Mouse (Mus musculus) Patski (cell line): ENCODE results near the gene Twf2. TPM values are rescaled to one million over a fixed set of nuclear protein-coding genes. Genes with fewer than 3 reads are reported as not detected.

Experiments
- ATAC-seq: fragments of 100-300 bp; one replicate; pipeline ENCODE4 v1.8.0; 2021
- CTCF ChIA-PET: fragments of 350-600 bp; sonication (Branson Sonifier 250); formaldehyde crosslinking; loops from one replicate; lab custom pipeline; 2022; ENCODE audit warnings: inconsistent platforms; lab: Charles Lee
- POLR2A ChIA-PET: fragments of 350-600 bp; sonication (Branson Sonifier 250); formaldehyde crosslinking; loops from one replicate; lab custom pipeline; 2022; ENCODE audit warnings: antibody characterized with exemption, inconsistent platforms; lab: Charles Lee
- DNase-seq: peaks from one replicate; pipeline ENCODE4 v3.0.0-alpha.2; 2011; ENCODE audit warnings: low read depth, low spot score
- H3K27me3 ChIP-seq: fragments of 371-371 bp; one replicate; pipeline ENCODE4 v1.5.1; 2021
- CTCF ChIP-seq: fragments of 100-300 bp; IDR thresholded peaks from one replicate; pipeline ENCODE4 v1.5.1; 2021
- in situ Hi-C: fragments of 300-500 bp; cut with MboI; formaldehyde crosslinking; loops from 3 replicates; pipeline ENCODE4 v1.11.1; 2018; ENCODE audit warnings: low pct_unique_long_range_greater_than_20kb, mixed read lengths
- polyA plus RNA-seq: library from polyadenylated mRNA; unstranded; gene quantifications from one replicate; pipeline ENCODE4 v1.2.3, GENCODE M21; 2021

Twf2 gene
- polyA plus RNA-seq, 1 experiment from 2014 or later = 30.7 TPM

- POLR2A ChIA-PET = interaction anchor here (0.7 to 0.8 kb wide), 2 partner anchors 21 to 55 kb away, joined by 4 read pairs; no protein-coding TSS in a partner anchor
- in situ Hi-C loops = no loop called here
- CTCF ChIA-PET = interaction anchor here (2.1 to 4.8 kb wide), 2 partner anchors 9 kb away, joined by 6 to 26 read pairs; no protein-coding TSS in a partner anchor
Measured at GRCm38 (mm10) chr9:106220894-106221523, 18.1 kb downstream of the Twf2 start.

GRCm38 (mm10) chr9:106222261-106222851, 19.4 kb downstream of the Twf2 start, which contains the start of gene Tlr9:
Gene Tlr9, plus strand, starts transcription at chr9:106222598.
- DNase-seq = no peak
- CTCF ChIA-PET = interaction anchor here (2.1 to 4.8 kb wide), 2 partner anchors 8 to 10 kb away, joined by 6 to 26 read pairs; no protein-coding TSS in a partner anchor
- POLR2A ChIA-PET = no interaction called here
- no peaks in the 10 kb centered on the region for H3K27me3 ChIP-seq
- no peak for TF ChIP-seq CTCF
- ATAC-seq = no peak
- in situ Hi-C loops = no loop called here

More at GRCm38 (mm10) chr9:106220894-106221523, 18.1 kb downstream of the Twf2 start:
- no peaks in the 10 kb centered on the region for H3K27me3 ChIP-seq
- DNase-seq (no peak), ATAC-seq (no peak)
- no peak for TF ChIP-seq CTCF

- POLR2A ChIA-PET = no interaction called here
- CTCF ChIA-PET = interaction anchor here (4.8 kb wide), 1 partner anchor 11 kb away, joined by 26 read pairs; no protein-coding TSS in a partner anchor
- TF ChIP-seq CTCF = no peak
- DNase-seq = no peak
- in situ Hi-C loops = no loop called here
- ATAC-seq = no peak
- no peaks in the 10 kb centered on the region for H3K27me3 ChIP-seq
Measured at GRCm38 (mm10) chr9:106222994-106223393, 20.1 kb downstream of the Twf2 start.

- in situ Hi-C loops = no loop called here
- no peak for TF ChIP-seq CTCF
- ATAC-seq = no peak
- no peak for DNase-seq
- no peaks in the 10 kb centered on the region for H3K27me3 ChIP-seq
- POLR2A ChIA-PET = no interaction called here
- CTCF ChIA-PET = interaction anchor here (1.5 kb wide), 1 partner anchor 14 kb away, joined by 4 read pairs; no protein-coding TSS in a partner anchor
Measured at GRCm38 (mm10) chr9:106225469-106226150, 22.7 kb downstream of the Twf2 start.

GRCm38 (mm10) chr9:106226151-106226682, 23.3 kb downstream of the Twf2 start:
- ChIA-PET CTCF (interaction anchor here (1.5 kb wide), 1 partner anchor 14 kb away, joined by 4 read pairs; no protein-coding TSS in a partner anchor), POLR2A (no interaction called here)
- H3K27me3 ChIP-seq = no peaks in the 10 kb centered on the region
- TF ChIP-seq CTCF = no peak
- in situ Hi-C loops = no loop called here
- ATAC-seq (no peak), DNase-seq (no peak)

GRCm38 (mm10) chr9:106227790-106228429, 25.0 kb downstream of the Twf2 start:
- TF ChIP-seq CTCF = no peak
- in situ Hi-C loops = no loop called here
- H3K27me3 ChIP-seq = no peaks in the 10 kb centered on the region
- no peak for ATAC-seq
- ChIA-PET POLR2A (interaction anchor here (1.1 kb wide), 1 partner anchor 8 kb away, joined by 4 read pairs; no protein-coding TSS in a partner anchor), CTCF (interaction anchor here (1.2 to 2.7 kb wide), 2 partner anchors 12 to 16 kb away, joined by 7 to 9 read pairs; no protein-coding TSS in a partner anchor)
- no peak for DNase-seq

GRCm38 (mm10) chr9:106230051-106230733, 27.3 kb downstream of the Twf2 start:
- ChIA-PET POLR2A (no interaction called here), CTCF (interaction anchor here (1.4 to 2.7 kb wide), 4 partner anchors 9 to 43 kb away, joined by 3 to 9 read pairs (median 6); no protein-coding TSS in a partner anchor)
- in situ Hi-C loops = no loop called here
- no peak for TF ChIP-seq CTCF
- DNase-seq (no peak), ATAC-seq (no peak)
- H3K27me3 ChIP-seq = no peaks in the 10 kb centered on the region

- DNase-seq (no peak), ATAC-seq (no peak)
- no peak for TF ChIP-seq CTCF
- ChIA-PET POLR2A (interaction anchor here (0.7 kb wide), 1 partner anchor 40 kb away, joined by 3 read pairs; no protein-coding TSS in a partner anchor), CTCF (interaction anchor here (1.4 to 1.7 kb wide), 3 partner anchors 10 to 43 kb away, joined by 3 to 6 read pairs (median 6); no protein-coding TSS in a partner anchor)
- no peaks in the 10 kb centered on the region for H3K27me3 ChIP-seq
- in situ Hi-C loops = no loop called here
Measured at GRCm38 (mm10) chr9:106230734-106231106, 27.8 kb downstream of the Twf2 start.

GRCm38 (mm10) chr9:106231220-106231619, 28.3 kb downstream of the Twf2 start:
- in situ Hi-C loops = no loop called here
- POLR2A ChIA-PET = interaction anchor here (0.7 kb wide), 1 partner anchor 40 kb away, joined by 3 read pairs; no protein-coding TSS in a partner anchor
- no peaks in the 10 kb centered on the region for H3K27me3 ChIP-seq
- CTCF ChIA-PET = interaction anchor here (1.4 to 1.7 kb wide), 3 partner anchors 10 to 42 kb away, joined by 3 to 6 read pairs (median 6); no protein-coding TSS in a partner anchor
- ATAC-seq (no peak), DNase-seq (no peak)
- TF ChIP-seq CTCF = no peak
